Mouse (Mus musculus) heart, embryonic 10.5 days (tissue): ENCODE data around the gene Ssrp1. TPM values are rescaled to one million over a fixed set of nuclear protein-coding genes. Genes with fewer than 3 reads are reported as not detected.

Source experiments
- DNase-seq: peaks from one replicate; pipeline ENCODE4 v3.0.0-alpha.2; 2017; ENCODE audit warnings: low spot score
- H3K27ac ChIP-seq: fragments of 300-500 bp; sonication (generic); 2 replicates; pipeline ENCODE4 v1.5.1; 2016; ENCODE audit warnings: mild to moderate bottlenecking
- H3K27me3 ChIP-seq: fragments of 300-500 bp; sonication (generic); 2 replicates; pipeline ENCODE4 v1.6.1; 2016; ENCODE audit warnings: mild to moderate bottlenecking; ENCODE audit not compliant: poor library complexity, insufficient read depth, severe bottlenecking
- H3K36me3 ChIP-seq: fragments of 300-500 bp; sonication (generic); 2 replicates; pipeline ENCODE4 v1.6.1; 2016; ENCODE audit warnings: mild to moderate bottlenecking, moderate library complexity
- H3K4me1 ChIP-seq: fragments of 300-500 bp; sonication (generic); 2 replicates; pipeline ENCODE4 v1.6.1; 2016; ENCODE audit warnings: mild to moderate bottlenecking
- H3K4me3 ChIP-seq: fragments of 300-500 bp; sonication (generic); 2 replicates; pipeline ENCODE4 v1.5.1; 2016; ENCODE audit warnings: mild to moderate bottlenecking, moderate library complexity
- H3K9me3 ChIP-seq: fragments of 300-500 bp; sonication (generic); 2 replicates; pipeline ENCODE4 v1.6.1; 2016; ENCODE audit warnings: mild to moderate bottlenecking, moderate library complexity
- WGBS: fragments of 180-500 bp; shearing (Covaris S2); methylation state at CpG from one replicate; pipeline ENCODE4 v1.1.7; 2016; 5-methylcytosine and 5-hydroxymethylcytosine counted together
- polyA plus RNA-seq: library from polyadenylated mRNA; unstranded; fragments of >200 nt; fragmentation: Nextera tagmentation; extraction: Ambion mirVana; gene quantifications from 2 replicates; pipeline ENCODE4 v1.2.1, GENCODE M21; 2016

Gene Ssrp1
- 223 and 273 TPM in 2 replicates for polyA plus RNA-seq

- H3K4me3 ChIP-seq = peak within 1 kb of the TSS; percentile 75
- no peaks in the 10 kb centered on the region for H3K9me3 ChIP-seq
- H3K36me3 ChIP-seq = peaks cover 36% of the 10 kb centered on the region
- peaks cover 16% of the 10 kb centered on the region for H3K4me1 ChIP-seq
- peak; percentile 95 for DNase-seq
- no peaks in the 10 kb centered on the region for H3K27me3 ChIP-seq
- H3K27ac ChIP-seq = peak within 1 kb of the TSS; percentile 98
- WGBS = under 1% methylated on average over 66 of the region's 66 CpGs
Observed at GRCm38 (mm10) chr2:85037047-85038026, at the start of gene Ssrp1, which contains the start of gene P2rx3. TSS of gene Ssrp1 (plus strand) at chr2:85037234. TSS of gene P2rx3 (minus strand) at chr2:85037462.

- Histone ChIP-seq H3K9me3 (no peaks in the 10 kb centered on the region), H3K4me3 (no peak within 1 kb of the TSS), H3K36me3 (no peaks in the 10 kb centered on the region), H3K4me1 (no peaks in the 10 kb centered on the region), H3K27ac (no peak within 1 kb of the TSS), H3K27me3 (0 out of 2 replicates have a peak, but pooled peaks cover 4% of the 10 kb centered on the region)
- no peak for DNase-seq
- 65% methylated on average over 1 of the region's 1 CpGs for WGBS
Observed at GRCm38 (mm10) chr2:84987930-84988329, 49.1 kb upstream of the Ssrp1 start, which contains the start of gene Prg3. TSS of gene Prg3 (plus strand) at chr2:84988215.

- no peaks in the 10 kb centered on the region for H3K9me3 ChIP-seq
- 0 out of 2 replicates have a peak, but pooled peaks cover 6% of the 10 kb centered on the region for H3K27me3 ChIP-seq
- H3K36me3 ChIP-seq = no peaks in the 10 kb centered on the region
- 86% methylated on average over 2 of the region's 2 CpGs for WGBS
- DNase-seq = no peak
- H3K27ac ChIP-seq = no peak overlapping the region
- H3K4me3 ChIP-seq = no peak overlapping the region
- peaks cover 6% of the 10 kb centered on the region; the same call in 1 of the 2 replicates for H3K4me1 ChIP-seq
Observed at GRCm38 (mm10) chr2:84996376-84996775, 40.7 kb upstream of the Ssrp1 start.

- no peak for DNase-seq
- Histone ChIP-seq H3K9me3 (no peaks in the 10 kb centered on the region), H3K4me3 (no peak overlapping the region), H3K27ac (peak overlapping the region; percentile 29; the same call in 1 of the 2 replicates), H3K36me3 (no peaks in the 10 kb centered on the region), H3K27me3 (no peaks in the 10 kb centered on the region), H3K4me1 (peaks cover 24% of the 10 kb centered on the region)
- 68% methylated on average over 3 of the region's 3 CpGs for WGBS
Observed at GRCm38 (mm10) chr2:84999486-85000181, 37.4 kb upstream of the Ssrp1 start.

- DNase-seq = no peak
- WGBS = 79% methylated on average over 13 of the region's 13 CpGs
- no peak overlapping the region for H3K27ac ChIP-seq
Observed at GRCm38 (mm10) chr2:85001497-85001896, 35.5 kb upstream of the Ssrp1 start.

GRCm38 (mm10) chr2:85002575-85002974, 34.5 kb upstream of the Ssrp1 start:
- WGBS = 34% methylated on average over 8 of the region's 8 CpGs
- Histone ChIP-seq H3K4me3 (no peak overlapping the region), H3K36me3 (no peaks in the 10 kb centered on the region), H3K4me1 (peaks cover 32% of the 10 kb centered on the region), H3K9me3 (no peaks in the 10 kb centered on the region), H3K27ac (0 out of 2 replicates have a peak overlapping the region, but pooled peaks have one; percentile 24), H3K27me3 (no peaks in the 10 kb centered on the region)
- no peak for DNase-seq

More at GRCm38 (mm10) chr2:85001497-85001896, 35.5 kb upstream of the Ssrp1 start:
- no peak overlapping the region for H3K4me3 ChIP-seq
- no peaks in the 10 kb centered on the region for H3K9me3 ChIP-seq
- peaks cover 26% of the 10 kb centered on the region for H3K4me1 ChIP-seq
- H3K36me3 ChIP-seq = no peaks in the 10 kb centered on the region
- no peaks in the 10 kb centered on the region for H3K27me3 ChIP-seq

- H3K4me1 ChIP-seq = peaks cover 34% of the 10 kb centered on the region
- no peaks in the 10 kb centered on the region for H3K9me3 ChIP-seq
- no peak overlapping the region for H3K4me3 ChIP-seq
- no peak overlapping the region for H3K27ac ChIP-seq
- WGBS = 81% methylated on average over 4 of the region's 4 CpGs
- H3K27me3 ChIP-seq = no peaks in the 10 kb centered on the region
- DNase-seq = no peak
- no peaks in the 10 kb centered on the region for H3K36me3 ChIP-seq
Observed at GRCm38 (mm10) chr2:85004341-85004740, 32.7 kb upstream of the Ssrp1 start.

GRCm38 (mm10) chr2:85006600-85006999, 30.4 kb upstream of the Ssrp1 start:
- Histone ChIP-seq H3K27ac (0 out of 2 replicates have a peak overlapping the region, but pooled peaks have one; percentile 31), H3K4me1 (peaks cover 50% of the 10 kb centered on the region), H3K9me3 (no peaks in the 10 kb centered on the region), H3K27me3 (no peaks in the 10 kb centered on the region), H3K4me3 (no peak overlapping the region), H3K36me3 (no peaks in the 10 kb centered on the region)
- 57% methylated on average over 7 of the region's 7 CpGs for WGBS
- no peak for DNase-seq

- no peak for DNase-seq
- peaks cover 52% of the 10 kb centered on the region for H3K4me1 ChIP-seq
- no peak overlapping the region for H3K27ac ChIP-seq
Observed at GRCm38 (mm10) chr2:85007729-85008128, 29.3 kb upstream of the Ssrp1 start.

GRCm38 (mm10) chr2:85009212-85009611, 27.8 kb upstream of the Ssrp1 start:
- WGBS = 65% methylated on average over 2 of the region's 2 CpGs
- Histone ChIP-seq H3K27me3 (no peaks in the 10 kb centered on the region), H3K4me3 (no peak overlapping the region), H3K9me3 (no peaks in the 10 kb centered on the region), H3K27ac (peak overlapping the region; percentile 49; the same call in 1 of the 2 replicates), H3K36me3 (no peaks in the 10 kb centered on the region), H3K4me1 (peaks cover 48% of the 10 kb centered on the region)
- DNase-seq = no peak

More at GRCm38 (mm10) chr2:85007729-85008128, 29.3 kb upstream of the Ssrp1 start:
- no peaks in the 10 kb centered on the region for H3K9me3 ChIP-seq
- no peaks in the 10 kb centered on the region for H3K36me3 ChIP-seq
- no peaks in the 10 kb centered on the region for H3K27me3 ChIP-seq
- WGBS = 25% methylated on average over 4 of the region's 4 CpGs
- H3K4me3 ChIP-seq = no peak overlapping the region

GRCm38 (mm10) chr2:85011906-85012604, 25.0 kb upstream of the Ssrp1 start:
- H3K27ac ChIP-seq = peak overlapping the region; percentile 79
- no peak overlapping the region for H3K4me3 ChIP-seq
- peaks cover 55% of the 10 kb centered on the region for H3K4me1 ChIP-seq
- peak; percentile 94 for DNase-seq
- no peaks in the 10 kb centered on the region for H3K9me3 ChIP-seq
- WGBS = 35% methylated on average over 9 of the region's 9 CpGs
- H3K27me3 ChIP-seq = no peaks in the 10 kb centered on the region
- H3K36me3 ChIP-seq = no peaks in the 10 kb centered on the region

- 61% methylated on average over 14 of the region's 14 CpGs for WGBS
- Histone ChIP-seq H3K9me3 (no peaks in the 10 kb centered on the region), H3K36me3 (no peaks in the 10 kb centered on the region), H3K4me3 (no peak overlapping the region), H3K4me1 (peaks cover 55% of the 10 kb centered on the region), H3K27me3 (no peaks in the 10 kb centered on the region), H3K27ac (peak overlapping the region; percentile 79)
- no peak for DNase-seq
Observed at GRCm38 (mm10) chr2:85012679-85013078, 24.4 kb upstream of the Ssrp1 start.
